Mouse (Mus musculus) MEL (cell line): ENCODE measurements around the gene Pitpnb.

Experiments used
- CTCF ChIP-seq, 3 experiments: IDR thresholded peaks in 2 of 3; conservative IDR thresholded peaks in 1 of 3; 2 replicates each; pipeline ENCODE4 v1.5.1; 2011 to 2012; ENCODE audit warnings: low read length in 3 of 3, low read depth in 2 of 3, mild to moderate bottlenecking in 2 of 3, improper control_type of control experiment in 1 of 3, inconsistent platforms in 1 of 3, mixed read lengths in 1 of 3, moderate library complexity in 1 of 3; ENCODE audit not compliant: control insufficient read depth in 1 of 3, insufficient read depth in 1 of 3, poor library complexity in 1 of 3, severe bottlenecking in 1 of 3
- POLR2A ChIP-seq, 2 experiments: IDR thresholded peaks; 2 replicates each; pipeline ENCODE4 v1.6.1; 2011 to 2012; ENCODE audit warnings: low read length in 2 of 2, mild to moderate bottlenecking in 2 of 2, control low read depth in 1 of 2, improper control_type of control experiment in 1 of 2, low read depth in 1 of 2, moderate library complexity in 1 of 2; ENCODE audit not compliant: control insufficient read depth in 1 of 2, insufficient read depth in 1 of 2, poor library complexity in 1 of 2
- RCOR1 ChIP-seq: IDR thresholded peaks from 2 replicates; pipeline ENCODE4 v1.6.1; 2012; ENCODE audit warnings: low read depth, mild to moderate bottlenecking, inconsistent platforms, low read length, improper control_type of control experiment
- SMC3 ChIP-seq: IDR thresholded peaks from 2 replicates; pipeline ENCODE4 v1.6.1; 2011; ENCODE audit warnings: low read depth, low read length, improper control_type of control experiment
- USF1 ChIP-seq: IDR thresholded peaks from 2 replicates; pipeline ENCODE4 v1.6.1; 2014; ENCODE audit warnings: low read depth, mild to moderate bottlenecking, inconsistent platforms, low read length, improper control_type of control experiment, moderate library complexity

DNA sequence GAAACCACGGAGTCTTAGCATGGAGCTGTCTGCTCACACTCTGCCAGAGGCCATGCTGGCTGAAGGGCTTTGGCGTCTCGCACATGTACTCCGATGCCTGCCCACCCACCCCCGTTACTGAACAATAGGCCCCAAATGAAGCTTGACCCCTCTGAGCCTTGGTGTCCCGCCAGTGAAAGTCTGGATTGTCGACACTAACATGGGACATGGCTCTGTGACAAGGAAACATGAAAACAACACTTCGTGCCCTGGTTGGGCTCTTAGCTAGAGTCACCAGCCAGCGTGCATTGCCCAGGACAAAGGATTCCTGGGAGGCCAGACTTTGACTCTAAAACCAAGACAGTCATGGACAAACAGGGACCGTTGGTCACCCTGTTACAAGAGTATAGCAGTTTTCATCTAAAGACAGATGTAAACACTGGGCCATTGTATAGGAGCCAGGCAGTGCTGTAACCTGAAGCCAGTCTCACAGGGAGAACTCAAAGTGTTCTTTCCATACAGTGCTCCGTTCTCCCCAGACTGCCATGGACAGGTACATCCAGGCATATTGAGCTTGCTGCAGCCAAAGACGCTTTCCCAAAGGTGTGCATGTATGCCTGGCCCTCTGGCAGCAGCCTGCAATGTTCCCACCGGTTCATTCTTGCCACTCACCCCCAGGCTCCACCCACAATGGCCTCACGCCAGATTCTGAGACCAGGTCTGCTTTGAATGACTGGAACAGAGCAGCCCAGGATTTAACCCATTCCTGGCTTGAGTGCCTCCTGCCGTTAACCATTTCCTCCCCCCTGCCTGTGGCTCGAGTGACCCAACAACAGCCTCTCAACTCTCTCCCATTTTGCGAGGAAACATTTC, 63.0 kb downstream of the Pitpnb start:
- TF ChIP-seq RCOR1 (no peak), CTCF (IDR thresholded peaks at IDR 0.05 in 2 of 3, conservative IDR thresholded peaks at IDR 0.05 in 1 of 3; ENCODE audit: control insufficient read depth in 1 of 3, insufficient read depth in 1 of 3, low read depth in 2 of 3, low read length in 3 of 3, poor library complexity in 1 of 3, severe bottlenecking in 1 of 3) (no peak), POLR2A (IDR thresholded peaks at IDR 0.05; ENCODE audit: control insufficient read depth in 1 of 2, insufficient read depth in 1 of 2, low read depth in 1 of 2, low read length in 2 of 2, poor library complexity in 1 of 2) (no peak), USF1 (no peak), SMC3 (no peak)
